Mouse (Mus musculus): ENCODE results near the gene Armc8. TPM values are rescaled to one million over a fixed set of nuclear protein-coding genes. Genes with fewer than 3 reads are reported as not detected.
A peak's percentile ranks its signal among the peaks of the same experiment; 100 is the strongest.
"Not testable (repeated sequence)": the region's sequence is repeated elsewhere in the genome, so short reads cannot be mapped to it uniquely, and the experiment has no call there.

The Armc8 gene
- 43.0 and 44.2 TPM in 2 replicates for polyA plus RNA-seq (2016; fragmentation: Nextera tagmentation; extraction: Ambion mirVana)

- Histone ChIP-seq H3K9me3 (no peaks in the 10 kb centered on the region), H3K4me1 (peaks cover 12% of the 10 kb centered on the region), H3K9ac (peak within 1 kb of the TSS; percentile 88), H3K27me3 (peaks cover 15% of the 10 kb centered on the region), H3K36me3 (replicated peaks) (no peaks in the 10 kb centered on the region), H3K4me3 (replicated peaks) (peak within 1 kb of the TSS; percentile 85), H3K4me2 (peak within 1 kb of the TSS; percentile 92), H3K27ac (peak within 1 kb of the TSS; percentile 94)
- peak; percentile 96 for ATAC-seq (ENCODE audit: low FRiP score)
- under 1% methylated on average over 66 of the region's 70 CpGs for WGBS
These were observed at the start of gene Armc8 for GRCm38 (mm10) chr9:99568347-99569070. Gene Armc8, minus strand, starts transcription at chr9:99568899.

DNA sequence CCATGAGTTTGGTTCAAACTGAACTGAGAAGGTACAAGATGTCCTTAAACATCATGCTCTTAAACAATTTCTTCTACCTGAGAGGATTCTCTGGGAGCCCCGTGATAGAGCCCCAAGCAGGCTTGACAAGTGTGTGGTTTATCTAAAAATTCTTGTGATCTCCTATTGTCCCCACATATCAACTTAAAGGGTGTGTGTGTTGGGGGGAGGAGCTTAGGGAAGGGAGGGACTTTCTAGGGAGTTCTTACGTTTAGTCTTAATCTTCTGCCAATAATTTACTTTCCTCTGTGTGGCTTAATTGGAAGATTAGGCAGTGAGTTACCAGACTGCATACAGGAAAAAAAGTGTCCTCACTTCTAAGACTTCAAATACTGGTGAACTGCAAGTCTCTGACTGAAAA, 43.5 kb upstream of the Armc8 start, which contains the start of gene A4gnt:
Gene A4gnt, plus strand, starts transcription at position 301 of the 400 bp plus-strand sequence.
- no peak for ATAC-seq (ENCODE audit: low FRiP score)
- no peak within 1 kb of the TSS for H3K27ac ChIP-seq
- no peaks in the 10 kb centered on the region for H3K4me1 ChIP-seq
- H3K4me2 ChIP-seq: no peak within 1 kb of the TSS
- H3K9me3 ChIP-seq: no peaks in the 10 kb centered on the region
- WGBS: 57% methylated on average over 2 of the region's 2 CpGs
- no peaks in the 10 kb centered on the region for H3K36me3 ChIP-seq (replicated peaks)
- H3K9ac ChIP-seq: no peak within 1 kb of the TSS
- no peak within 1 kb of the TSS for H3K4me3 ChIP-seq (replicated peaks)
- no peaks in the 10 kb centered on the region for H3K27me3 ChIP-seq

DNA sequence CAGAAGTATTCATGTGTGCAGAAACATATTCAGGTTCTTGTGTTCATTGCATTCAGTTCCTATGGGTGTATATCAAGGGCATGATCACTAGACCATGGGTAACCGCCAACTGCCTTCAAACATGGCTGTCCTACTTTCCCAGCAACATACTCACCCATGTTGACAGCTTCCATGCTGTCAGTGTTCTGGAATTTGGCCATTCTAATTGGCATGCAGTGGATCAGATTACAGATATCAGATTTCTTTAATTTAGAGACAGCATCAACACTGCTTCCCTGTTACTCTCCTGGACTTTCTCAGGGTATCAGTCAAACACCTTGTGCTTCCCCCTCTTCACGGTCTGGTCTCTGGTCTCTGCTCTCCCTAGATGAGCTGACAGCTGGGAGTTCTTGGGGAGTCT, 34.9 kb upstream of the Armc8 start:
- Histone ChIP-seq H3K27me3 (no peaks in the 10 kb centered on the region), H3K27ac (no peak overlapping the region), H3K9ac (no peak overlapping the region), H3K4me1 (no peaks in the 10 kb centered on the region), H3K36me3 (replicated peaks) (no peaks in the 10 kb centered on the region), H3K9me3 (no peaks in the 10 kb centered on the region), H3K4me2 (no peak overlapping the region), H3K4me3 (replicated peaks) (no peak overlapping the region)
- 82% methylated on average over 2 of the region's 2 CpGs for WGBS
- no peak for ATAC-seq (ENCODE audit: low FRiP score)

GRCm38 (mm10) chr9:99599127-99599526, 30.4 kb upstream of the Armc8 start:
- not testable (repeated sequence) for H3K9ac ChIP-seq; H3K4me2 ChIP-seq; H3K36me3 ChIP-seq (replicated peaks); ATAC-seq (ENCODE audit: low FRiP score); H3K27ac ChIP-seq; H3K4me3 ChIP-seq (replicated peaks); H3K27me3 ChIP-seq; H3K4me1 ChIP-seq; H3K9me3 ChIP-seq
- WGBS: 95% methylated on average over 6 of the region's 6 CpGs

DNA sequence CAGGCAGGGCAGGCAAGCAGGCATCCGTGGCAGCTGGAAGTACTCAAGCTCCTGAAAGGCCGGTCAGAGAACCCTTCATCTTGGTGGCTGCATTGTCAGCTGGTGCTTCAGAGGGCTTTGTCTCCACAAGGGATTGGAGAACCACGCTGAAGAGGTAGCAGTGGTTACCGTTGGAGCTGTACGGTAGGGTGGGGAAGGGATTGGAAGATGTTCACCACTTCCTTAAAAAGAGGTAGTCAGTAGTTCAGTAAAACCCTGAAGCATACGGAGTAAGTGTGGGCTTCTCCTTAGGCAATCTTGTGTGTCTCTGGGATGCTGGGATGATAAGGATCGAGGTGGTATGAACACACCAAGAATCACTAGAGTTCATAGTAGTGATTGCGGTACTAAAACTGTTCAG, 22.4 kb upstream of the Armc8 start:
- WGBS: 74% methylated on average over 8 of the region's 8 CpGs
- Histone ChIP-seq H3K4me3 (replicated peaks) (no peak overlapping the region), H3K9me3 (no peaks in the 10 kb centered on the region), H3K27ac (no peak overlapping the region), H3K4me1 (no peaks in the 10 kb centered on the region), H3K4me2 (no peak overlapping the region), H3K9ac (no peak overlapping the region), H3K36me3 (replicated peaks) (no peaks in the 10 kb centered on the region), H3K27me3 (no peaks in the 10 kb centered on the region)
- ATAC-seq (ENCODE audit: low FRiP score): no peak

DNA sequence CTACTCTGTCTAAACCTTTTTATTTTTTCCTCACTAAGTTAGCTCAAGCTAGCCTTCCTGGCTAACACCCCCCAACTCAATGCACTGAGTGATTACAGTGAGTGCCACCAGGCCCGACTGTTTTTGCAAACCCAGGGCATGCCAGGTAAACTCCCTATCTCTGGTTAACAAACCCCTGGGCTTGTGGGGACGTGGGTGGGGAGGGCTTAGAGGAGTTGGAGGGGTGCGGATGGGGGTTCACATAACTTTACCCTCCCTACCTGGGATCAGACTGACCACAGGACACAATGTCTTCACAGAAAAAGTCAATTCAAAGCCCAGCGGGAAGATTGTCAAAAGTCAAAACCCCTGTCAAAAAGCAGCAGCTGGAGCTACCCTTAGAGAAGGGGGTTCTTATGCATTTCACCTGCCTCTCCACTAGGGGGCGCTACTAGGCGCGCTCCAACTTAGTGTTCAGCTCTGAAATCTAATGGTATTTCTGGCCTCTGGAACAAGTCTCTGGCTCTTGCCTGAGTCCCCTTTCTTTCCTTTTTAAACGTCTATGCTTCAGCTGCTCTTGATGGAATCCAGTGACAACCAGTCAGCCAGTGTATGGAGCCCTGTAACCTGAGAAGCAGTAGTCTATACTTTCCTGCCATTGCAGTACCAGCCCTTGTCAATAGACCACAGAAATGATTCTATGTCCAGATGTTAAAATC, 19.0 kb upstream of the Armc8 start:
- no peaks in the 10 kb centered on the region for H3K4me1 ChIP-seq
- no peak overlapping the region for H3K4me3 ChIP-seq (replicated peaks)
- no peaks in the 10 kb centered on the region for H3K27me3 ChIP-seq
- H3K4me2 ChIP-seq: no peak overlapping the region
- H3K9ac ChIP-seq: no peak overlapping the region
- no peak; the same call in 1 of the 2 replicates for ATAC-seq (ENCODE audit: low FRiP score)
- 29% methylated on average over 8 of the region's 8 CpGs for WGBS
- H3K27ac ChIP-seq: no peak overlapping the region
- H3K9me3 ChIP-seq: no peaks in the 10 kb centered on the region
- peaks cover 24% of the 10 kb centered on the region for H3K36me3 ChIP-seq (replicated peaks)

GRCm38 (mm10) chr9:99580655-99581054, 12.0 kb upstream of the Armc8 start:
- no peak overlapping the region for H3K4me3 ChIP-seq (replicated peaks)
- WGBS: 56% methylated on average over 2 of the region's 2 CpGs
- H3K27ac ChIP-seq: no peak overlapping the region
- no peaks in the 10 kb centered on the region for H3K27me3 ChIP-seq
- H3K4me2 ChIP-seq: no peak overlapping the region
- no peak overlapping the region for H3K9ac ChIP-seq
- H3K9me3 ChIP-seq: no peaks in the 10 kb centered on the region
- peaks cover 49% of the 10 kb centered on the region for H3K36me3 ChIP-seq (replicated peaks)
- peaks cover 11% of the 10 kb centered on the region for H3K4me1 ChIP-seq
- ATAC-seq (ENCODE audit: low FRiP score): no peak

GRCm38 (mm10) chr9:99575677-99576480, 7.2 kb upstream of the Armc8 start, which contains the start of gene Dbr1:
Gene Dbr1, plus strand, starts transcription at chr9:99575799.
- Histone ChIP-seq H3K4me3 (replicated peaks) (peak within 1 kb of the TSS; percentile 91), H3K27me3 (peaks cover 19% of the 10 kb centered on the region), H3K9ac (peak within 1 kb of the TSS; percentile 93), H3K4me1 (peaks cover 11% of the 10 kb centered on the region), H3K27ac (peak within 1 kb of the TSS; percentile 85), H3K36me3 (replicated peaks) (peaks cover 9% of the 10 kb centered on the region), H3K4me2 (peak within 1 kb of the TSS; percentile 79), H3K9me3 (no peaks in the 10 kb centered on the region)
- WGBS: under 1% methylated on average over 57 of the region's 57 CpGs
- peak; percentile 96 for ATAC-seq (ENCODE audit: low FRiP score)

- Histone ChIP-seq H3K27me3 (peaks cover 15% of the 10 kb centered on the region), H3K27ac (peak overlapping the region; percentile 94), H3K4me1 (peaks cover 12% of the 10 kb centered on the region), H3K9me3 (no peaks in the 10 kb centered on the region), H3K4me2 (peak overlapping the region; percentile 92), H3K36me3 (replicated peaks) (no peaks in the 10 kb centered on the region), H3K4me3 (replicated peaks) (peak overlapping the region; percentile 85), H3K9ac (peak overlapping the region; percentile 88; the same call in 1 of the 2 replicates)
- 2% methylated on average over 9 of the region's 9 CpGs for WGBS
- ATAC-seq (ENCODE audit: low FRiP score): peak; percentile 73
These were observed 335 bp upstream of the Armc8 start for GRCm38 (mm10) chr9:99569071-99569397.

GRCm38 (mm10) chr9:99568023-99568346, 714 bp downstream of the Armc8 start:
- Histone ChIP-seq H3K9me3 (no peaks in the 10 kb centered on the region), H3K27me3 (peaks cover 11% of the 10 kb centered on the region), H3K36me3 (replicated peaks) (no peaks in the 10 kb centered on the region), H3K4me1 (peaks cover 12% of the 10 kb centered on the region), H3K4me3 (replicated peaks) (peak overlapping the region; percentile 85), H3K27ac (peak overlapping the region; percentile 94), H3K4me2 (peak overlapping the region; percentile 92), H3K9ac (peak overlapping the region; percentile 88)
- ATAC-seq (ENCODE audit: low FRiP score): peak; percentile 53
- WGBS: 2% methylated on average over 15 of the region's 15 CpGs

DNA sequence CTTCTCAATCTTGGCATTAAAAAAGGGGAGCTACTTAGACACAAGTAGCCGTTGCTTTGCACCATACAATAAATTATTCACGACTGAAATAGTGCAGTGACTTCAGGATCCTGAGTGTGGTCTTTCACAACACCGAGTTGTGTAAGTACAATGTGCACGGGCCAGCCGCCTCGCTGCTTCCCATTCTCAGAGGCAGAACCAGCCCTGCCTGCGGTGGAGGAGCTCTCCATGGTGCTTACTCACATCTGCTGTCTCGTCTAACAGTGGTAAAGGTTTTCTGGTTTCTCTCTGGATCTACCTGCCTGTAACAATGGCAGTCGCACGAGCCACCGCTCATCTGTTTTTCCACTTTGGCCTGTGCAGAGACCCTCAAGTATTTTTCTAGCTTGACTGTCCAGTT, 5.0 kb downstream of the Armc8 start:
- Histone ChIP-seq H3K27me3 (no peaks in the 10 kb centered on the region), H3K9me3 (no peaks in the 10 kb centered on the region), H3K36me3 (replicated peaks) (no peaks in the 10 kb centered on the region), H3K9ac (no peak overlapping the region), H3K27ac (no peak overlapping the region), H3K4me3 (replicated peaks) (no peak overlapping the region), H3K4me1 (peaks cover 9% of the 10 kb centered on the region), H3K4me2 (no peak overlapping the region)
- WGBS: 30% methylated on average over 11 of the region's 11 CpGs
- no peak for ATAC-seq (ENCODE audit: low FRiP score)

DNA sequence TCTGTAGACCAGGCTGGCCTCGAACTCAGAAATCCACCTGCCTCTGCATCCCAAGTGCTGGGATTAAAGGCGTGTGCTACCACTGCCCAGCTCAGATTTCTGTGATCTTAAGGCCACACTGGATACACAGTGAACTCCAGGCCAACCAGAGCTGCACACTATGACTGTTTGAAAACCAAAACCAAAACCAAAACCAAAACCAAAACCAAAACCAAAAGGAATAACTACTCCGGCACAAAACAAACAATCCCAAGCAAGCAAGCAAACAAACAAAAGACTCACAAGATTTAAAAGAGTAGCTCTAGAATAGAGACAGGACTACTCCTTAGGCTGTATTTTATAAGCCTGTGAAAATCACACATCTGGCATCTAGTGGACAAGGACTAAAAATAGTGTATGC, 8.3 kb downstream of the Armc8 start:
- Histone ChIP-seq H3K36me3 (replicated peaks) (no peaks in the 10 kb centered on the region), H3K4me1 (no peaks in the 10 kb centered on the region), H3K27me3 (no peaks in the 10 kb centered on the region), H3K4me3 (replicated peaks) (no peak overlapping the region), H3K4me2 (no peak overlapping the region), H3K9me3 (no peaks in the 10 kb centered on the region), H3K27ac (no peak overlapping the region), H3K9ac (no peak overlapping the region)
- 94% methylated on average over 3 of the region's 3 CpGs for WGBS
- no peak for ATAC-seq (ENCODE audit: low FRiP score)
